Mouse (Mus musculus): ENCODE measurements around the gene Usp30.
A peak's percentile ranks its signal among the peaks of the same experiment; 100 is the strongest.

DNA sequence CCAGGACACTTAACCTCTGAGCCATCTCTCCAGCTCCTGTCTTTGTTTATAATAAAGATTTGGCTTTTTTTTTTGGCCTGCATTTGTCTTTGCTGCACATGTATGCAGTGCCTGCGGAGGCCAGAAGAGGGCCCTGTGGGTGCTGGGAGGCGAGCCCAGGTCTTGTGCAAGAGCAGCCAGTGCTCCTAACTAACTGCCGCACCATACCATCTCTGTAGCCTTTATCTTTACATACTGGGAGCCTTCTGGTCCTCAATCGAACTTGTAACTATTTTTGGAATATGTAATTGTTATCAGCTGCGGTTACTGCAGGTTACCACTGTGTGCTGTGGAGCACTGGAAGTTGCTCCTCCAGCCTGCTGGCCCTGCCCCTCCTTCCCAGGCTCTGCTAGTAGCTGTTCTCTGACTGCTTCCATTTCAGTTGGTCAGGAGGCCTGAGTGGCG lies 68.9 kb downstream of the Usp30 start:
- peak; percentile 76 for TF ChIP-seq CTCF (IDR thresholded peaks at IDR 0.05; ENCODE audit: low read depth)
- TF ChIP-seq EP300 (IDR thresholded peaks at IDR 0.05; ENCODE audit: low read depth): no peak

All from heart, postnatal 0 days (tissue).